In genomic region chr3:121344951-121345642, GRCm38 (mm10) we compare ENCODE assay signal across 8 mouse cellular contexts. TPM values are rescaled to one million over a fixed set of nuclear protein-coding genes. Genes with fewer than 3 reads are reported as not detected.
A peak's percentile ranks its signal among the peaks of the same experiment; 100 is the strongest.
DNase-seq lines count a peak whose midpoint lies in the region; ATAC-seq and TF ChIP-seq lines count a peak whose summit lies in the region.

No protein-coding gene starts in this region.

- WGBS in forebrain, embryonic 12.5 days = 58% methylated on average over 10 of the region's 11 CpGs
- 60% methylated on average over 11 of the region's 11 CpGs for whole genome bisulfite sequencing in forebrain, postnatal 0 days
- 17% methylated on average over 11 of the region's 11 CpGs for WGBS in spleen, adult 2 months
- WGBS in liver, embryonic 13.5 days (ENCODE audit: insufficient replicate concordance) = 20% methylated on average over 11 of the region's 11 CpGs
- WGBS in cerebellum, adult 2 months = 71% methylated on average over 11 of the region's 11 CpGs

- H3K27me3 ChIP-seq in forebrain, embryonic 12.5 days = 0 out of 2 replicates have a peak, but pooled peaks cover 4% of the 10 kb centered on the region
- no peaks in the 10 kb centered on the region for H3K27me3 ChIP-seq in forebrain, postnatal 0 days (ENCODE audit: insufficient read depth, low read length)
- no peaks in the 10 kb centered on the region for H3K27me3 ChIP-seq in spleen, adult 2 months (ENCODE audit: control insufficient read depth, insufficient read depth, low read length)
- H3K27me3 ChIP-seq in liver, embryonic 13.5 days = no peaks in the 10 kb centered on the region
- H3K27me3 ChIP-seq in cerebellum, adult 2 months (ENCODE audit: control insufficient read depth, insufficient read depth, low read length) = no peaks in the 10 kb centered on the region

- TF ChIP-seq CTCF in forebrain, postnatal 0 days (IDR thresholded peaks at IDR 0.05; ENCODE audit: low read depth) = no peak
- no peak for TF ChIP-seq CTCF in spleen, adult 2 months (IDR thresholded peaks at IDR 0.05; ENCODE audit: extremely low read depth, insufficient read depth, insufficient read length, insufficient replicate concordance)
- TF ChIP-seq CTCF in cerebellum, adult 2 months (IDR thresholded peaks at IDR 0.05; ENCODE audit: borderline replicate concordance, insufficient read depth, low read depth, low read length) = no peak

- H3K4me3 ChIP-seq in forebrain, embryonic 12.5 days (replicated peaks) = no peak overlapping the region
- no peak overlapping the region for H3K4me3 ChIP-seq in forebrain, postnatal 0 days (ENCODE audit: low read depth, low read length)
- H3K4me3 ChIP-seq in spleen, adult 2 months (ENCODE audit: extremely low read depth, insufficient read depth, insufficient read length) = no peak overlapping the region
- no peak overlapping the region for H3K4me3 ChIP-seq in liver, embryonic 13.5 days (replicated peaks)
- H3K4me3 ChIP-seq in cerebellum, adult 2 months (replicated peaks; ENCODE audit: insufficient read depth, low read depth, low read length) = no peak overlapping the region

- H3K9me3 ChIP-seq in forebrain, embryonic 12.5 days = no peaks in the 10 kb centered on the region
- H3K9me3 ChIP-seq in forebrain, postnatal 0 days (ENCODE audit: low read length) = no peaks in the 10 kb centered on the region
- H3K9me3 ChIP-seq in liver, embryonic 13.5 days (replicated peaks) = no peaks in the 10 kb centered on the region

- H3K4me1 ChIP-seq in forebrain, embryonic 12.5 days = peaks cover 51% of the 10 kb centered on the region
- peaks cover 3% of the 10 kb centered on the region; the same call in 1 of the 2 replicates for H3K4me1 ChIP-seq in forebrain, postnatal 0 days (ENCODE audit: insufficient read depth)
- H3K4me1 ChIP-seq in spleen, adult 2 months (ENCODE audit: control insufficient read depth, insufficient read depth, insufficient read length) = peaks cover 19% of the 10 kb centered on the region
- H3K4me1 ChIP-seq in liver, embryonic 13.5 days (replicated peaks) = peaks cover 35% of the 10 kb centered on the region
- H3K4me1 ChIP-seq in cerebellum, adult 2 months (ENCODE audit: control insufficient read depth, insufficient read depth, low read length) = peaks cover 11% of the 10 kb centered on the region

- no peak for TF ChIP-seq POLR2A in spleen, adult 2 months (IDR thresholded peaks at IDR 0.05; ENCODE audit: low read depth, low read length)
- no peak for TF ChIP-seq POLR2A in cerebellum, adult 2 months (IDR thresholded peaks at IDR 0.05; ENCODE audit: borderline replicate concordance, insufficient read depth, low read length)

- no peak overlapping the region for H3K4me2 ChIP-seq in forebrain, embryonic 12.5 days
- H3K4me2 ChIP-seq in forebrain, postnatal 0 days (ENCODE audit: low read depth) = no peak overlapping the region
- H3K4me2 ChIP-seq in liver, embryonic 13.5 days = 0 out of 2 replicates have a peak overlapping the region, but pooled peaks have one; percentile 6

- no peaks in the 10 kb centered on the region for H3K36me3 ChIP-seq in forebrain, embryonic 12.5 days (replicated peaks)
- H3K36me3 ChIP-seq in forebrain, postnatal 0 days (ENCODE audit: insufficient read depth) = no peaks in the 10 kb centered on the region
- H3K36me3 ChIP-seq in spleen, adult 2 months (ENCODE audit: control insufficient read depth, insufficient read depth, low read length) = no peaks in the 10 kb centered on the region
- H3K36me3 ChIP-seq in liver, embryonic 13.5 days = no peaks in the 10 kb centered on the region

- no peak for DNase-seq in forebrain, postnatal 0 days
- no peak for DNase-seq in spleen, adult 2 months (ENCODE audit: low read depth in 1 of 2, low spot score in 2 of 2)
- DNase-seq in spleen, postnatal 14 days (ENCODE audit: low spot score in 2 of 2) = no peak
- no peak for DNase-seq in liver, embryonic 13.5 days
- peak; percentile 57 for DNase-seq in thymus, postnatal 4 days
- no peak for DNase-seq in cerebellum, adult 2 months
- no peak for DNase-seq in cerebellum, postnatal 4 days (ENCODE audit: low spot score in 2 of 2)

- no peak for ATAC-seq in forebrain, embryonic 12.5 days (ENCODE audit: low FRiP score)
- ATAC-seq in forebrain, postnatal 0 days = no peak
- ATAC-seq in liver, embryonic 13.5 days (ENCODE audit: low read depth) = 0 out of 2 replicates have a peak, but pooled peaks have one; percentile 33

- H3K27ac ChIP-seq in forebrain, embryonic 12.5 days = peak overlapping the region; percentile 61; the same call in 1 of the 2 replicates
- no peak overlapping the region for H3K27ac ChIP-seq in forebrain, postnatal 0 days (ENCODE audit: low read depth, low read length)
- H3K27ac ChIP-seq in spleen, adult 2 months (ENCODE audit: insufficient read depth, low read length) = peak overlapping the region; percentile 80
- H3K27ac ChIP-seq in liver, embryonic 13.5 days = peak overlapping the region; percentile 77
- H3K27ac ChIP-seq in cerebellum, adult 2 months (ENCODE audit: insufficient read depth, low read length) = no peak overlapping the region

- H3K9ac ChIP-seq in forebrain, embryonic 12.5 days = no peak overlapping the region
- H3K9ac ChIP-seq in forebrain, postnatal 0 days = no peak overlapping the region
- H3K9ac ChIP-seq in liver, embryonic 13.5 days = no peak overlapping the region

RNA-seq across cellular contexts. Expression of gene Alg14, which starts 53.5 kb away (rescaled TPM):
- polyA plus RNA-seq in forebrain, embryonic 12.5 days (2016; fragmentation: Nextera tagmentation; extraction: Ambion mirVana) = 30.1 and 31.5 TPM in 2 replicates
- 20.8 and 28.2 TPM in 2 replicates for total RNA-seq in forebrain, postnatal 0 days (2014; rRNA removed)
- polyA plus RNA-seq in forebrain, postnatal 0 days (2015; fragmentation: Nextera tagmentation; extraction: Ambion mirVana) = 29.6 and 31.6 TPM in 2 replicates
- 4.3 and 4.6 TPM in 2 replicates for polyA plus RNA-seq in spleen, adult 2 months (2012; rRNA removed)
- 17.7 and 20.0 TPM in 2 replicates for polyA plus RNA-seq in liver, embryonic 13.5 days (2015; fragmentation: Nextera tagmentation; extraction: Ambion mirVana)
- 24.6 and 27.1 TPM in 2 replicates for polyA plus RNA-seq in cerebellum, adult 2 months (2012; rRNA removed)

Comparison
In these comparisons a context has a peak if more than half of its experiments do, and no peak if none do; other contexts are left out.
1. H3K27ac ChIP-seq: peak in forebrain, embryonic 12.5 days (single experiment), spleen, adult 2 months (single experiment) and liver, embryonic 13.5 days (single experiment); none in forebrain, postnatal 0 days (single experiment) and cerebellum, adult 2 months (single experiment).